Mouse (Mus musculus): Measurements from ENCODE around the gene AC134908.4. TPM values are rescaled to one million over a fixed set of nuclear protein-coding genes. Genes with fewer than 3 reads are reported as not detected.

Gene AC134908.4
- polyA plus RNA-seq, 1 experiment from 2014 or later = not detected

DNA sequence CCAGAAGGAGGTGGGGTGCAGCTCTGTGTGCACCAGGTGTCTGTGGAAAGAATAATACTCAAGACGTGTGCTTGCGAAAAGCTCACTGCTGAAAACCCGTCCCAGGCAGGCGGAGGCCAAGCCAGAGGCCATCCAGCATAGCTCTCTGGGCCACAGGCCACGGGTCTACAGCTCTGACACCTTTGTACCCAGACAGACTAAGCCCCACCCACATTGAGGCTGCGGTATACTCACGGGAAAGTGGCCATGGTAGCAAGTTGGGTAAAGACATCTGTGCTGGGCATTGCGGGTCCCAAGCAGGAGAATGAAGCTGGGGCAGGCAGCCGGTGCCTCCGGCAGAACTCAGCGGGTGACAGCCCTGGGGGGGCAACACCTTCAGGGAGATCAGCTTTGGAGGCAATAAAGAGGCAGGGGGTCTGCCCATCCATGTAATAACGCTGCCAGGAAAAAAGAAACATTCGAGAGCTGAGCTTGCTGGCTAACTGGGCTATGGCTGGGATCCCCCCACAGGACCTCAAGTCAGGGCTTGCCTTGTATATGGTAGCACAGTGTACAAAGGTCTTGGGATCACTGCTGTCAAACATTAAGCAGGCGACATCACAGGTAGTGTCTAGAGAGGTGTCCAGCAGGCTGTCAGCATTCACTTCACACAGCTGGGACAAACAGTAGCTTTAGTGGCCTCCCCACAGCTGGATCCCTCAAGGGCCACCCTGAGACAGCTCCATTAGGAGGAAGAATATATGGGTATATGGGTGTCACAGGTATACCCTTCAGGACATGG, 44.2 kb upstream of the AC134908.4 start:
- Histone ChIP-seq H3K9me3 (ENCODE audit: control insufficient read depth, low read length) (no peaks in the 10 kb centered on the region), H3K9ac (ENCODE audit: low read depth, low read length) (no peak overlapping the region), H3K27me3 (replicated peaks; ENCODE audit: control insufficient read depth, insufficient read depth, low read length) (no peaks in the 10 kb centered on the region), H3K4me2 (ENCODE audit: low read depth, low read length) (no peak overlapping the region), H3K27ac (replicated peaks; ENCODE audit: low read depth, low read length) (no peak overlapping the region), H3K36me3 (ENCODE audit: control insufficient read depth, insufficient read depth, low read length) (peaks cover 38% of the 10 kb centered on the region), H3K4me1 (ENCODE audit: control insufficient read depth, insufficient read depth, low read length) (peaks cover 20% of the 10 kb centered on the region), H3K4me3 (ENCODE audit: low read depth, low read length) (no peak overlapping the region)
- 81% methylated on average over 14 of the region's 14 CpGs for WGBS
- DNase-seq (ENCODE audit: low spot score) = no peak
- no peak for ATAC-seq (ENCODE audit: low read depth)

DNA sequence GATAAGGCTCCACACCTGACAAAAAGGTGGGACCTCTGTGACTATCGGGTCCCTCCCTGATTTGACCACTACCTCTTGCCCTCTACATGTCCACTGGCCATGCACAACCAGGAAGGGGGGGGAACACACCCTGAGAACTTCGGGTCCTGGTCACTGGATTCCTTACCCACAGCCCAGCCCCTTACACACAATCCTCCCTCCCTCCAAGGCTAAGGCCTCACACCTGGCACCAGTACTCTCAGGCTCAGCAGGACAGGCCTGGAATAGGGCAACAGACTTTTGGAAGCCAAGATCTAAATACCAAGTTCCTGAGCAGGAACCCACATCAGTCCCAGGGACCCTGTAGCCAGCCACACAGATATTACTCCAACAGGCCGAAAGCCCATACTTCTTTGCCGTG, 43.4 kb upstream of the AC134908.4 start:
- WGBS = 87% methylated on average over 4 of the region's 4 CpGs
- H3K4me2 ChIP-seq (ENCODE audit: low read depth, low read length) = no peak overlapping the region
- H3K4me3 ChIP-seq (ENCODE audit: low read depth, low read length) = no peak overlapping the region
- H3K27ac ChIP-seq (replicated peaks; ENCODE audit: low read depth, low read length) = no peak overlapping the region
- H3K36me3 ChIP-seq (ENCODE audit: control insufficient read depth, insufficient read depth, low read length) = peaks cover 38% of the 10 kb centered on the region
- H3K4me1 ChIP-seq (ENCODE audit: control insufficient read depth, insufficient read depth, low read length) = peaks cover 27% of the 10 kb centered on the region
- ATAC-seq (ENCODE audit: low read depth) = no peak
- H3K9me3 ChIP-seq (ENCODE audit: control insufficient read depth, low read length) = no peaks in the 10 kb centered on the region
- H3K27me3 ChIP-seq (replicated peaks; ENCODE audit: control insufficient read depth, insufficient read depth, low read length) = no peaks in the 10 kb centered on the region
- no peak for DNase-seq (ENCODE audit: low spot score)
- H3K9ac ChIP-seq (ENCODE audit: low read depth, low read length) = no peak overlapping the region

DNA sequence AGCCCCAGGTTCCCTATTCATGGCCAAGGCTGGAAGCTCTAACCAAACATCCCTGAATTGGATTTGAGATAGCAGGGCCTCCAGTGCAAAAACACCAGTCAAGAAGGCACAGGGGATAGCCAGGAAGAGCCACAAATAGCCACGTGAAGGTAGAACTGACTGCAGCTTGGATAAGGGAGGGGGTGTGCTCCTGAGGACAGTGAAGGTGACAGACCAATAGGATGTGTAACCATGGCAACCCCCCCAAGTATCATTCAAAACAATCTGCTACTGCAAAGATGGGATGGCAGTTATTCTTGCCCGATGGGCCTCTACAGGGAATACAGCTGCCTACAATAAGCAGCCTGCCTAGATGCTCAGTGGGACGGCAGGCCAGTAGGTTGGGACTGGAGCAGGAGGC, 42.1 kb upstream of the AC134908.4 start:
- DNase-seq (ENCODE audit: low spot score) (no peak), ATAC-seq (ENCODE audit: low read depth) (no peak)
- 34% methylated on average over 3 of the region's 3 CpGs for WGBS
- H3K27ac ChIP-seq (replicated peaks; ENCODE audit: low read depth, low read length) = no peak overlapping the region; the same call in 1 of the 2 replicates
- peaks cover 38% of the 10 kb centered on the region for H3K36me3 ChIP-seq (ENCODE audit: control insufficient read depth, insufficient read depth, low read length)
- peaks cover 20% of the 10 kb centered on the region for H3K4me1 ChIP-seq (ENCODE audit: control insufficient read depth, insufficient read depth, low read length)
- peak overlapping the region; percentile 44; the same call in 1 of the 2 replicates for H3K4me3 ChIP-seq (ENCODE audit: low read depth, low read length)
- H3K9ac ChIP-seq (ENCODE audit: low read depth, low read length) = peak overlapping the region; percentile 67
- H3K27me3 ChIP-seq (replicated peaks; ENCODE audit: control insufficient read depth, insufficient read depth, low read length) = no peaks in the 10 kb centered on the region
- H3K9me3 ChIP-seq (ENCODE audit: control insufficient read depth, low read length) = no peaks in the 10 kb centered on the region
- peak overlapping the region; percentile 88 for H3K4me2 ChIP-seq (ENCODE audit: low read depth, low read length)

DNA sequence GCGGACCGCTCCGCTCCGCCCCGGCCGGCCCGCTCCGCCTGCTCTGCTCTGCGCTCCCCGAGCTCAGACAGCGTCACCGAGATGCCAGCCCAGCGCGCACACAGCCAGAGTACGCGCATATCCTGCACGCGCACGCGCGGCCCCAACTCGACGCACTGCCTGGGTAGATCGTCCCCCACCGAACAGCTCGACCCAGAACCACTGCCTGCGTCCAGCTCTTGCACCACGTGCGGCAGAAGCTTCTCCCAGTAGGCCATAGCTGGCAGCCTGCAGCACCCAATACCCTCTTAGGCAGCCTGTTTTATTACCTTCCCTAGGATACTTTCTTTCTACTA, 41.6 kb upstream of the AC134908.4 start, which contains the start of gene Rhbdl1:
Gene Rhbdl1, minus strand, starts transcription at position 220 of the 335 bp plus-strand sequence.
- DNase-seq (ENCODE audit: low spot score) = peak; percentile 73

DNA sequence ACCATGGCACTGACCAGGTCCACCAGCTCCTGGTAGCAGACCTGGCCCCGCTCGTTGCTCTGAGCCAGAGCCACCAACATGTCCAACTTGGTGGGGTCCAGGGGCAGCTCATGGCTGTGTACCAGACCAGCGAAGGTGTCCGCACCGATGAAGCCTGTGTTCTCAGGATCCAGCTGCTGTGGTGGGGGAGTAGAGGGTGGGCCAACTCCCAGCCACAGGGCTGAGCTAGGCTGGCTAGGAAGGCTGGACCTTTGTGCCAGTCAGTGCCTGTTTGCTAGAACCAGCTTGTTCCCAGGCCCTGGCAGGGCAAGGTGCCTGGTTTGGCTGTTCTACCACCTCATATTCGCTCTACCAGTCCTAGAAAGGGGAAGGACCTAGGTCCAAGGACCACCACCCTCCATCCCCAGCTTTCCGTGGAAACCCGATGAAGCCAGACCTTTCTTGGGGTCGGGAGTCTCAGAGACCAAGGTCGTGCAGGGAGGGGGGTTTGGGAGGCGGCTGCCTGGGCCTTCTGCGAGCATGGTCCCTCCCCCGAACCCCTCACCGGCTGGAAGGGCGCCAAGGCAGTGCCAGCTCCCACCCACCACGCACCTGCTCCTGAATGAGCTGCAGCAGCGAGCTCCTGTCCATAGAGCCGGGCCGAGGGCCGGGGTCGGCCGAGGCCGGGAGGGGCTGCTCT, 41.1 kb upstream of the AC134908.4 start:
- WGBS = 26% methylated on average over 12 of the region's 23 CpGs
- peak overlapping the region; percentile 67 for H3K9ac ChIP-seq (ENCODE audit: low read depth, low read length)

More for the DNA sequence above, 41.6 kb upstream of the AC134908.4 start, which contains the start of gene Rhbdl1:
- H3K9ac ChIP-seq (ENCODE audit: low read depth, low read length) = peak within 1 kb of the TSS; percentile 67
- peak within 1 kb of the TSS; percentile 44 for H3K27ac ChIP-seq (replicated peaks; ENCODE audit: low read depth, low read length)
- WGBS = under 1% methylated on average over 19 of the region's 29 CpGs
- H3K36me3 ChIP-seq (ENCODE audit: control insufficient read depth, insufficient read depth, low read length) = peaks cover 34% of the 10 kb centered on the region
- peak within 1 kb of the TSS; percentile 88 for H3K4me2 ChIP-seq (ENCODE audit: low read depth, low read length)
- H3K4me3 ChIP-seq (ENCODE audit: low read depth, low read length) = peak within 1 kb of the TSS; percentile 44
- H3K27me3 ChIP-seq (replicated peaks; ENCODE audit: control insufficient read depth, insufficient read depth, low read length) = no peaks in the 10 kb centered on the region
- peaks cover 21% of the 10 kb centered on the region for H3K4me1 ChIP-seq (ENCODE audit: control insufficient read depth, insufficient read depth, low read length)
- no peaks in the 10 kb centered on the region for H3K9me3 ChIP-seq (ENCODE audit: control insufficient read depth, low read length)
- ATAC-seq (ENCODE audit: low read depth) = peak; percentile 20; the same call in 1 of the 2 replicates

DNA sequence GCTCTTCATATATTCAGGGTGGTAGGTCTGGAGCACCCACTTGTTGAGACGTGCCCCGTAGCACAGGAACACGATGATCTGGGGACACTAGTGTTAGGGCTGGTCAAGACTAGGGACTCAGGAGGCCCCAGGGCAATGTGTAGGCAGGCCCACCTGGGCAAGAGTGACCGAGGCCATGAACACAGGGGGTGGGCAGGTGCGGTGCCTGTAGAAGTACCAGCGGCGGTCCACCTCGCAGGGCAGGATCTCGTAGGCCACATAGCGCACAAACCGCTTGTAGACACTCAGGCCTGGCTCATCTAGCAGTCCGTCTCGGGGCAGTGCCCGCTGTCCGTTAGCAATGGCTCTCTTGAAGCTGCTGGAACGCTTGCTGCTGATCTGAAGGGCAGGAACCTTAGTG, 40.4 kb upstream of the AC134908.4 start:
- 90% methylated on average over 16 of the region's 16 CpGs for WGBS
- Histone ChIP-seq H3K36me3 (ENCODE audit: control insufficient read depth, insufficient read depth, low read length) (peaks cover 31% of the 10 kb centered on the region), H3K27me3 (replicated peaks; ENCODE audit: control insufficient read depth, insufficient read depth, low read length) (no peaks in the 10 kb centered on the region), H3K4me1 (ENCODE audit: control insufficient read depth, insufficient read depth, low read length) (peaks cover 33% of the 10 kb centered on the region), H3K4me3 (ENCODE audit: low read depth, low read length) (no peak overlapping the region), H3K4me2 (ENCODE audit: low read depth, low read length) (peak overlapping the region; percentile 88; the same call in 1 of the 2 replicates), H3K9ac (ENCODE audit: low read depth, low read length) (no peak overlapping the region), H3K27ac (replicated peaks; ENCODE audit: low read depth, low read length) (no peak overlapping the region), H3K9me3 (ENCODE audit: control insufficient read depth, low read length) (no peaks in the 10 kb centered on the region)
- DNase-seq (ENCODE audit: low spot score) (no peak), ATAC-seq (ENCODE audit: low read depth) (no peak)

More for the DNA sequence above, 41.1 kb upstream of the AC134908.4 start:
- no peaks in the 10 kb centered on the region for H3K27me3 ChIP-seq (replicated peaks; ENCODE audit: control insufficient read depth, insufficient read depth, low read length)
- peaks cover 26% of the 10 kb centered on the region for H3K4me1 ChIP-seq (ENCODE audit: control insufficient read depth, insufficient read depth, low read length)
- H3K4me2 ChIP-seq (ENCODE audit: low read depth, low read length) = peak overlapping the region; percentile 88
- peak overlapping the region; percentile 44 for H3K27ac ChIP-seq (replicated peaks; ENCODE audit: low read depth, low read length)
- no peak for DNase-seq (ENCODE audit: low spot score)
- ATAC-seq (ENCODE audit: low read depth) = no peak
- peak overlapping the region; percentile 44 for H3K4me3 ChIP-seq (ENCODE audit: low read depth, low read length)
- no peaks in the 10 kb centered on the region for H3K9me3 ChIP-seq (ENCODE audit: control insufficient read depth, low read length)
- peaks cover 31% of the 10 kb centered on the region for H3K36me3 ChIP-seq (ENCODE audit: control insufficient read depth, insufficient read depth, low read length)

DNA sequence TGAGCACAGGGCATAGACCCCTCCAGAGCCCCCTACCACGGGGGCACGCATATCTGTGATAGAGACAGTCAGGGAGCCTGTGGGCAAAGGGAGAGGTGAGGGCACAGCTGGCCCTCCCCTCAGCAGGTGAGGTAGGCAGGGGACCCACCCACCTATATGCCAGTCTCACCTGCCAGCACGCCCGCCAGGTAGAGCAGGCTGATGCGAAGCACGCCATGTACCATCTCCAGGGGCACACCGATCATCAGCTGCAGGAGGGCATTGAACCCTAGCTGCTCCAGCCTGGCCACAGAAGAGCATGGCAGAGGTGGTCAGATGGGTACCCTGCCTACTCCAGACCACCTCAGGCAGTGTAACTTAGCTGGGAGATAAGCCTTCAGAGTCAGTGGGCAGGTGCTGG, 39.8 kb upstream of the AC134908.4 start:
- H3K4me1 ChIP-seq (ENCODE audit: control insufficient read depth, insufficient read depth, low read length) = peaks cover 38% of the 10 kb centered on the region
- H3K27ac ChIP-seq (replicated peaks; ENCODE audit: low read depth, low read length) = no peak overlapping the region
- no peak overlapping the region for H3K4me3 ChIP-seq (ENCODE audit: low read depth, low read length)
- 90% methylated on average over 7 of the region's 7 CpGs for whole genome bisulfite sequencing
- no peaks in the 10 kb centered on the region for H3K9me3 ChIP-seq (ENCODE audit: control insufficient read depth, low read length)
- H3K27me3 ChIP-seq (replicated peaks; ENCODE audit: control insufficient read depth, insufficient read depth, low read length) = no peaks in the 10 kb centered on the region
- ATAC-seq (ENCODE audit: low read depth) (no peak), DNase-seq (ENCODE audit: low spot score) (no peak)
- H3K4me2 ChIP-seq (ENCODE audit: low read depth, low read length) = peak overlapping the region; percentile 86; the same call in 1 of the 2 replicates
- no peak overlapping the region for H3K9ac ChIP-seq (ENCODE audit: low read depth, low read length)
- peaks cover 31% of the 10 kb centered on the region for H3K36me3 ChIP-seq (ENCODE audit: control insufficient read depth, insufficient read depth, low read length)

DNA sequence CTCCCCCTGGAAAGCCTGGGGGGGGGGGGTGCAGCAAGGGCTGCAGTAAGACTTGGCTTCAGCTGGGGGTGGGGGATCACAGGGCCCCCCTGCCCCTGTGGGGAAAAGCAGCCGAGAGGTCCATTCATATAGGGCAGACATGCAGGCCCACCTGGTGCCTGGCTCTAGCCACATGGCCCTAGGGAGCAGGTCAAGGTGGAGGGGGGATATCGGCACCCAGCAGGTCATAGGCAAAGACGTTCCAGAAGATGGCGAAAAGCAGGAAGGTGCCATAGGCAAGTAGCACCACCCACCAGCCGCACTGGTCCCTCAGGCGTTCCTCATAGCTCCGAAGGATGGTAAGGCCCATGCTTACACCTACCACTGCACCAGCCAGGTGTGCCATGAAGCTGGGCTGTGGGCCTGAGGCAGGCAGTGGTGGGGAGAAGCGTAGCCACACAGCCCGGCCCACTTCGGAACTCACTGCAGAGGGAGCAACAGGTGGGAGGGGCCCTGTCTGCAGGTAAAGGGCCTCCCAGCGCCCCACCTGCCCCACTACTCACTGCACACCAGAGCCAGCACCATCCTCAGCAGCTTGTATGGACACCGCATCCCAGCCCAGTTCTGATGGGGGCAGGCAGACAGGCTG, 39.2 kb upstream of the AC134908.4 start:
- peaks cover 31% of the 10 kb centered on the region for H3K36me3 ChIP-seq (ENCODE audit: control insufficient read depth, insufficient read depth, low read length)
- WGBS = 84% methylated on average over 10 of the region's 12 CpGs

More for the DNA sequence above, 39.2 kb upstream of the AC134908.4 start:
- H3K9me3 ChIP-seq (ENCODE audit: control insufficient read depth, low read length) = no peaks in the 10 kb centered on the region
- H3K27me3 ChIP-seq (replicated peaks; ENCODE audit: control insufficient read depth, insufficient read depth, low read length) = no peaks in the 10 kb centered on the region
- H3K4me2 ChIP-seq (ENCODE audit: low read depth, low read length) = peak overlapping the region; percentile 86
- ATAC-seq (ENCODE audit: low read depth) = no peak
- no peak for DNase-seq (ENCODE audit: low spot score)
- H3K9ac ChIP-seq (ENCODE audit: low read depth, low read length) = peak overlapping the region; percentile 90
- H3K4me1 ChIP-seq (ENCODE audit: control insufficient read depth, insufficient read depth, low read length) = peaks cover 41% of the 10 kb centered on the region
- peak overlapping the region; percentile 87 for H3K4me3 ChIP-seq (ENCODE audit: low read depth, low read length)
- no peak overlapping the region for H3K27ac ChIP-seq (replicated peaks; ENCODE audit: low read depth, low read length)

All from embryonic facial prominence, embryonic 14.5 days (tissue).